Mouse (Mus musculus) retina, adult 2 months (tissue): ENCODE measurements at regions not wholly inside any gene's neighbourhood (a gene's known extent, or its start where the extent isn't known, plus 50 kb on each side); places are given as distances from the start of the nearest gene placed in this dataset.

Experiments used
- DNase-seq: peaks from one replicate; pipeline ENCODE4 v3.0.0-alpha.2; 2012; ENCODE audit warnings: low read depth, low spot score

DNA sequence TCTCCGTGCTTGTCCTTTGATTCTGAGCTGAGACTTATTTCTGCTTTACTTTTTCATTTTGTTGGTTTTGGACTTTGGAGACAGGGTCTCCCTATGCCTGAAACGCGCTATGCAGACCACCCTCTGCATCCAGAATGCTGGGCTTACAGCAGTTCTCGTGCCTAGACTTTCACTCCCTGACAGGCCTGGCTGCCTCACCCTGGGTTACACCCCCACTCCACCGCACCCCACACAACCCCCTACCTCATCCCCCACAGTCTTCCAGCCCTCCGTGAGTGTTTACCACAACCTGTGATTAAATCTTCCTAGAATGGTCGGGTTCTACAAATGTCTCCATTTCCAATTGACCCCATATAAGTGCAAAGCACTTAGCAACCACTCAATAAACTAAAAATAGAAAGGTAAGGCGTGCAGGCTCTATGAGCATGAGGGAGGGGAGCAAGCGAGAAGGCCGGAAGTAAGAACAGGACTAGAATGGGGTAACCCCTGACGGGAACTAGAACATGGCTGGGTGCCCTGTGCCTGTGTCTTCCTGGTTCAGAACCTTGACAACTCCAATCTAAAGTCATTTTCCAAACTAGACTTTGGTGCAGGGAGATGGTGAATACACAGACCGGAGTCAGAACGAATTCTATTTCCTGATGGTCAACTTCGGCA, 131.2 kb upstream of the Lef1 start:
- no peak for DNase-seq

DNA sequence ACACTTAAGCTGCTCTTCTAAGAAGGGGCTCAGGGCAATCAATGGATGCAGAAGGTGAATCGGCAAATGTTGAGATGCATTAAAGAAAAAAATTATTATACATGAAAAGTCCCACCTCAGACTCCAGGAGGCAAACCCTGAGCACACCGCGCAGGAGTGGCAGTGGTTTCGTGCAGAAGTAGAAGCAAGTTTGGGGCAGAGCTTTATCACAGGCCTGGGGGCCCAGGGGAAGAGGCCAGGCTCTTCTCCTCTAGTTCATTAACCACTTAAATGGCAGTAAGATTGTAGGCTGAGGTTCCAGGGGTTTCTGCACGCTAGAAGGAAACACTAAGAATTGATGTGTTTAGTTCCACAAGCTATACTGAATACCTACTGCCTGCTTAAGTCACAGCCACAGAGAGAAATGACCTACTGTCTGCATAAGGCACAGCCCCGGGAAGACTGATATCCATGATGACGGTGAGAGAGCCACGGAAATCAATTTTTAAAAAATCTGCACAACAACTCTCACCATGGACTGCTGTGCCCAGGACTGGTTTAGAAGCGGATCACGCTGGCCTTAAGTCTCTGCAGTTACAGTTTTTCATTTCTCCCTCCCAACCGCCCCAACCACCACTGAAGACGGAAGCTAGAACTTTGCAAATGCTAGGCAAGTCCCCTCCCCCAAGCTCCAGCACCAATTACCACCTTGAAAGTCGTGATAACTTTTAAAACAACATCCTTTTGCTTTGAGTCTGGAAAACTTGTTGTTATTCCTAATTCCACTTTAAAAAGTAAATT, 132.2 kb upstream of the Lef1 start:
- DNase-seq = no peak

DNA sequence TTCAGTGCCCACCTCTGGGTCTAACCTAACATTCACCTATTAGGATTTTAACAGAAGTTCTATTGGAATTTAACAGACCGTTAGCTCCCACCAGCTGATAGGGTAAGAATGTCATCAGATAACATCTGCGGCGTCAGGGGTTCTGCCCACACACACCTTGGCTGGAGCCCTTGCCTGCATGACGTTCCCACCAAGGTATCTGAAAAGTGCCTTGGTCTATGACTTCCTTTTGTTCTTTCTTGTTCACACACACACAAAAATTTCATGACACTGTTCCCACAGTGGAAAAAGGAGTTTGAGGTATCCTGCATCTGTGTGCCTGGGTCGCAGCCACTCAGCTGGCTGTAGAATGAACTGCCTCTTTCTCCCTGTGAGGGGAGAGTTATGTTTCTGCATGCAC, 134.1 kb upstream of the Lef1 start:
- DNase-seq = no peak

DNA sequence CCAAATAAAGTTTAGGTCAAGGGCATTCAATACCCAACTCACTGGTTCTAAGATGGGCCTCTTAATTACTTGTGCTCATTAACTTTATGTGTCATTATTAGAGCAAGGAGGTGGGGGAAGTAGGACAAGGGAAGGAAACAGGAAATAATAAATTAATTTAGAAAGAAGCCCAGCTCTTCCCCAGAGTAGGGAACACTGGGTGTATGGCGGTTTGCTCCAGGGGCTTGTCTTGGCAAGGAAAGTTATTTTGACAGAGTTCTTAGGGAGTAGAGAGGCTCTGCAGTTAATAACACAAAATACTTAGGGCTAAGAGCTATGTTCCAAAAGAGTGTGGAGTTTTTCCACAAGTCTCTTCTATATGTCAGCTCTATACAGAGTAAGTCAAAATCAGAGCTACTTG, 135.0 kb upstream of the Lef1 start:
- no peak for DNase-seq

- DNase-seq = no peak
Measured at GRCm38 (mm10) chr3:130972126-130972525, 138.1 kb upstream of the Lef1 start.

GRCm38 (mm10) chr3:130965275-130965674, 145.0 kb upstream of the Lef1 start:
- no peak for DNase-seq

- no peak for DNase-seq
Measured at GRCm38 (mm10) chr3:130964088-130964487, 146.2 kb upstream of the Lef1 start.

DNA sequence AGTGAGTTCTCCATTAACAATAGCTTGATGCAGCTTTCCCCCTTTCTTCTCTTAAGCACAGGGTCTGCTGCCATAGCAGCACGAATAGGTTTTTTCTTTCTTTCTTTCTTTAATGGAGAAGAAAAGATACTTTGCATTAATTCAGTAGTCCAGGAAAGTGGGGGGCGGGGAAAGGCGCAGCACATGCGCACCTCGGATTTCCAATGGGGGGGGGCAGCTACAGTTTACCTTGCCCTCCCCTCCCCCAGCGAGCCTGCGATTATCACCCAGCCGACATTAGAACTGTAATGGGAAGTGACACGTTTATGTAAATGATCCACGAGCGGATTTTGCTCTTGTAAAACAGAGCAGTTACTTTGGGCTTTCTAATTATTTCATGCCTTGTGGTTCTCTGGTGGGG, 146.6 kb upstream of the Lef1 start:
- no peak for DNase-seq

- DNase-seq = no peak
Measured at GRCm38 (mm10) chr3:130962701-130963472, 147.4 kb upstream of the Lef1 start.

- no peak for DNase-seq
Measured at GRCm38 (mm10) chr3:130962151-130962633, 148.1 kb upstream of the Lef1 start.

DNA sequence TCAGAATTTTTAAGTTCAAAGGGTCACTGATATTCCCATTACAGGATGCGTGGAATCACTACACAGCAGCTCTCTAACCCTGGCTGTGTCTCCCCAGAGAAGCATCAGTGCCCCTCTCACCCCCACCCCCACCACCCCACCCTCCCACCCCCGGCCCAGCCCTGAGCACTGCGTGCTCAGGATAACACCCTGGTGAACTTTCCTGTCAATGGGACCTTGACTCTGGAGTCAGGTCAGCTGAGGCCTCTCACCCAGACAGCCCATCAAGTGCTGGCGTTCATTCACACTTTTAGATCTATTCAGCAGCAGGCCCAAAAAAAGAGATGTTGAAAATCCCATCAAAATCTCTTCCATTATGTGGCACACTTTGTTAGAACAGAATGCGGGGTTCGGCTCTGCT, 148.6 kb upstream of the Lef1 start:
- DNase-seq = no peak

- no peak for DNase-seq
Measured at GRCm38 (mm10) chr3:130955958-130956357, 154.3 kb upstream of the Lef1 start.

DNA sequence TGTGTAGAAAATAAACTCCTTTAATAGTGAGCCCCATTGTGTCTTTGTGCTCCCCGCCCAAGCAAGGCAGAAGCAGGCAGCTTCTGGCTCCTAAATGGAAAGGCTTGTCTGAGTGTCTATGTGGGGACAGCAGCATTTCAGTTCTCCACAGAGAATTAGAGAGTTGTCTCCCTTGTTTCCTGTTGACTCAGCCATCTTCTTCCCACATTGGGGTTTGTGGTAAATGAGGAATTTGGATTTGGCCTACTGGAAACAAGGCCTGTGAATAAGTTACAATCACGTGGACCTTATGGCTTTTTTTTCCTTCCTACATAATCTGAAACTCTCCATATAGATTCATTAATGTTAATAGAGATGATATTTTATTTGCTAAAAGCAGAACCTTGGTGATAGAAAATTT, 158.9 kb upstream of the Lef1 start:
- no peak for DNase-seq

- no peak for DNase-seq
Measured at GRCm38 (mm10) chr3:130950872-130951271, 159.4 kb upstream of the Lef1 start.

- no peak for DNase-seq
Measured at GRCm38 (mm10) chr3:130947880-130948279, 162.4 kb upstream of the Lef1 start.

- no peak for DNase-seq
Measured at GRCm38 (mm10) chr3:130947277-130947606, 163.0 kb upstream of the Lef1 start.

- no peak for DNase-seq
Measured at GRCm38 (mm10) chr3:130946576-130947276, 163.5 kb upstream of the Lef1 start.

DNA sequence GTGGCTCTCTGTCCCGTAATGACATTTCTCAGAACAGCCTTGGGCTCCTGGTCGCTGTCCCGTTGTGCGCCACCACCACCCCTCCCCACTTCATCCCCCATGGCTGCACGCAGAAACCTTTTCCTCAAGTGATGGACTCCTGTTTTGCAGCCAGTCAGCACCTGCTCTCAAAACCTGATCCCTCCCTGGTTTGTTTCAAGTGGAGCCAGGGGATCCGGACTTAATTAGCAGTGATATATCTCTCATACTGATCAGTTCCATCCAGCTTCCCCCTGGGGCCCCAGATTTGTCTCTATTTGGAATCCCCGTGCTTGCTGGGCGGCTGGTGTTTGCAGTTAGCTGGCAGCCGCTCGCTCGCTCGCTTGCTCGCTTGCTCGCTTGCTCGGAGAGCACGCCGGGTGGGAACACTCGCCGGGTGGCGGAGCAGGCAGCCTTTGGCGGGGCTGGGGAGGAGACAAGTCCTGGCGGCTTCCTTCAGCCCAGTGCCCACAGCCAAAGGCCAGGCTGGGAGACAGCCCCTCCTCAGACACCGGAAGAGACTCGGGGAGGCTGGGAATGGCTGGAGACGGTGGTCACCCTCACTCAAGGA, 164.3 kb upstream of the Lef1 start:
- DNase-seq = no peak

- no peak for DNase-seq
Measured at GRCm38 (mm10) chr3:130945396-130945795, 164.9 kb upstream of the Lef1 start.

DNA sequence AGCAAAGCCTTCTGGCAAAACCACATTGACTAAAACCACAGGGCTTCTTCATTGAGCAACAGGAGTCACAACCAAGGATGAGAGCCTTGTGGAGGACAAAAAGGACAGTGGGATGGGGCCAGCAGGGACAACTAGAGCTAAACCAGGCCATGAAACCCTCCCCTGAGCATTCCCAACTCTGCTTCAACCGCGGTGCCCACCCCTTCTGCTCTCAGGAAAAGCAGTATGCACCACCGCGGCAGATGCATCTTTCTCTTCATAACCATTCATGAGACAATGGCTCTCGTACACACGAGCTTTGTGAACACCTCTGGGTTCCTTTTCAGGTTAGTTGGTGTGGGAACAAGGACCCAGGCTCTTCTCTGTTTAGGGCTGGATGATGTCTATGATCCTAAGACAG, 166.0 kb upstream of the Lef1 start:
- no peak for DNase-seq

- DNase-seq = no peak
Measured at GRCm38 (mm10) chr3:130942947-130943630, 167.2 kb upstream of the Lef1 start.
